Mouse (Mus musculus): ENCODE measurements around the gene Trappc3l. TPM values are rescaled to one million over a fixed set of nuclear protein-coding genes. Genes with fewer than 3 reads are reported as not detected.
A peak's percentile ranks its signal among the peaks of the same experiment; 100 is the strongest.

The Trappc3l gene
- total RNA-seq, 2 experiments from 2014 or later = not detected

GRCm38 (mm10) chr10:34150454-34150853, 113.1 kb downstream of the Trappc3l start:
- no peak for DNase-seq (ENCODE audit: low spot score in 2 of 2)
- intact Hi-C loops (cut with DNase I) = loop anchor here (5.0 kb wide), 1 partner anchor 122 kb away; no protein-coding TSS in a partner anchor

GRCm38 (mm10) chr10:34151827-34152226, 114.4 kb downstream of the Trappc3l start:
- intact Hi-C loops (cut with DNase I) = loop anchor here (5.0 kb wide), 1 partner anchor 120 kb away; no protein-coding TSS in a partner anchor
- peak in 1 of 2 experiments; percentile 35 for DNase-seq (ENCODE audit: low spot score in 2 of 2)

- DNase-seq (ENCODE audit: low spot score in 2 of 2) = no peak
- intact Hi-C loops (cut with DNase I) = no loop called here
Measured at GRCm38 (mm10) chr10:34155796-34156554, 118.6 kb downstream of the Trappc3l start.

Other genes with a start within 250 kb of the Trappc3l start
- not detected for gene Sult3a1, start 179.9 kb upstream of the Trappc3l start, total RNA-seq (2021)
- 1 to 10 TPM; 3.3 to 4.5 TPM for gene Rsph4a, start 132.5 kb upstream of the Trappc3l start, total RNA-seq (2021)
- 10 to 100 TPM; 11.1 to 12.1 TPM for gene Zup1, start 86.3 kb upstream of the Trappc3l start, total RNA-seq (2021)
- 100 to 1,000 TPM in 1 of 2 experiments, 10 to 100 TPM in 1; 95.5 to 103 TPM for gene Rwdd1, start 18.0 kb upstream of the Trappc3l start, total RNA-seq (2021)
- not detected for gene Calhm4, start 6.7 kb downstream of the Trappc3l start, total RNA-seq (2021)
- gene Calhm5, start 58.9 kb downstream of the Trappc3l start, total RNA-seq (2021) = 1 to 10 TPM; 1.9 to 2.5 TPM
- under 1 TPM in 1 of 2 experiments, not detected in 1; 0.51 TPM for gene Calhm6, start 90.4 kb downstream of the Trappc3l start, total RNA-seq (2021)
- 1 to 10 TPM; 6.0 to 7.5 TPM for gene Dse, start 170.1 kb downstream of the Trappc3l start, total RNA-seq (2021)
- 100 to 1,000 TPM; 122 to 124 TPM for gene Tspyl1, start 244.6 kb downstream of the Trappc3l start, total RNA-seq (2021)

Data from left cerebral cortex, postnatal 14 days (tissue).